Mouse (Mus musculus) hindbrain, embryonic 10.5 days (tissue): ENCODE data around the gene Uevld. TPM values are rescaled to one million over a fixed set of nuclear protein-coding genes. Genes with fewer than 3 reads are reported as not detected.

Experiments used
- DNase-seq: peaks from one replicate; pipeline ENCODE4 v3.0.0-alpha.2; 2017; ENCODE audit warnings: low spot score
- H3K27ac ChIP-seq: fragments of 300-500 bp; sonication (generic); 2 replicates; pipeline ENCODE4 v1.5.1; 2016; ENCODE audit warnings: mild to moderate bottlenecking, moderate library complexity
- H3K27me3 ChIP-seq: fragments of 300-500 bp; sonication (generic); 2 replicates; pipeline ENCODE4 v1.6.1; 2016; ENCODE audit warnings: mild to moderate bottlenecking; ENCODE audit not compliant: poor library complexity, insufficient read depth, severe bottlenecking
- H3K36me3 ChIP-seq: fragments of 300-500 bp; sonication (generic); 2 replicates; pipeline ENCODE4 v1.6.1; 2016; ENCODE audit warnings: mild to moderate bottlenecking, moderate library complexity
- H3K4me1 ChIP-seq: fragments of 300-500 bp; sonication (generic); replicated peaks from 2 replicates; pipeline ENCODE4 v1.6.1; 2016; ENCODE audit warnings: mild to moderate bottlenecking
- H3K4me3 ChIP-seq: fragments of 300-500 bp; sonication (generic); 2 replicates; pipeline ENCODE4 v1.5.1; 2016; ENCODE audit warnings: mild to moderate bottlenecking, moderate library complexity
- H3K9me3 ChIP-seq: fragments of 300-500 bp; sonication (generic); 2 replicates; pipeline ENCODE4 v1.6.1; 2016; ENCODE audit warnings: mild to moderate bottlenecking, moderate library complexity
- WGBS: fragments of 180-500 bp; shearing (Covaris S2); methylation state at CpG from one replicate; pipeline ENCODE4 v1.1.7; 2016; 5-methylcytosine and 5-hydroxymethylcytosine counted together
- polyA plus RNA-seq: library from polyadenylated mRNA; unstranded; fragments of >200 nt; fragmentation: Nextera tagmentation; extraction: Ambion mirVana; gene quantifications from 2 replicates; pipeline ENCODE4 v1.2.1, GENCODE M21; 2016

Gene Uevld
- 9.9 and 12.3 TPM in 2 replicates for polyA plus RNA-seq

- peak; percentile 96 for DNase-seq
- Histone ChIP-seq H3K36me3 (peaks cover 24% of the 10 kb centered on the region), H3K4me3 (peak within 1 kb of the TSS; percentile 85), H3K27ac (peak within 1 kb of the TSS; percentile 92), H3K9me3 (no peaks in the 10 kb centered on the region), H3K4me1 (peaks cover 21% of the 10 kb centered on the region), H3K27me3 (peaks cover 21% of the 10 kb centered on the region; the same call in 1 of the 2 replicates)
- 2% methylated on average over 51 of the region's 51 CpGs for WGBS
Measured at GRCm38 (mm10) chr7:46957831-46958691, at the start of gene Uevld. Gene Uevld, minus strand, starts transcription at chr7:46958527.

- Histone ChIP-seq H3K4me3 (peak overlapping the region; percentile 75), H3K4me1 (peaks cover 42% of the 10 kb centered on the region), H3K9me3 (no peaks in the 10 kb centered on the region), H3K27me3 (no peaks in the 10 kb centered on the region), H3K36me3 (no peaks in the 10 kb centered on the region), H3K27ac (peak overlapping the region; percentile 90)
- whole genome bisulfite sequencing: under 1% methylated on average over 25 of the region's 25 CpGs
- no peak for DNase-seq
Measured at GRCm38 (mm10) chr7:47007818-47008167, 49.5 kb upstream of the Uevld start.

GRCm38 (mm10) chr7:47007109-47007780 lies 48.9 kb upstream of the Uevld start:
- Histone ChIP-seq H3K27me3 (no peaks in the 10 kb centered on the region), H3K27ac (peak overlapping the region; percentile 90), H3K4me1 (peaks cover 44% of the 10 kb centered on the region), H3K4me3 (peak overlapping the region; percentile 75), H3K36me3 (no peaks in the 10 kb centered on the region), H3K9me3 (no peaks in the 10 kb centered on the region)
- 25% methylated on average over 21 of the region's 21 CpGs for WGBS
- DNase-seq: no peak

- peaks cover 39% of the 10 kb centered on the region for H3K4me1 ChIP-seq
- no peak overlapping the region for H3K4me3 ChIP-seq
- H3K27ac ChIP-seq: no peak overlapping the region
- no peaks in the 10 kb centered on the region for H3K9me3 ChIP-seq
- 46% methylated on average over 3 of the region's 3 CpGs for WGBS
- DNase-seq: no peak
- no peaks in the 10 kb centered on the region for H3K27me3 ChIP-seq
- H3K36me3 ChIP-seq: peaks cover 9% of the 10 kb centered on the region
Measured at GRCm38 (mm10) chr7:47003411-47004115, 45.2 kb upstream of the Uevld start.

- no peak for DNase-seq
- no peak overlapping the region for H3K27ac ChIP-seq
- 65% methylated on average over 4 of the region's 4 CpGs for WGBS
- H3K4me1 ChIP-seq: peaks cover 33% of the 10 kb centered on the region
- H3K27me3 ChIP-seq: no peaks in the 10 kb centered on the region
- peaks cover 26% of the 10 kb centered on the region for H3K36me3 ChIP-seq
- H3K9me3 ChIP-seq: no peaks in the 10 kb centered on the region
- H3K4me3 ChIP-seq: no peak overlapping the region
Measured at GRCm38 (mm10) chr7:47001900-47002275, 43.6 kb upstream of the Uevld start.

- H3K4me3 ChIP-seq: no peak overlapping the region
- peaks cover 29% of the 10 kb centered on the region for H3K4me1 ChIP-seq
- 88% methylated on average over 5 of the region's 5 CpGs for WGBS
- peaks cover 31% of the 10 kb centered on the region for H3K36me3 ChIP-seq
- H3K27ac ChIP-seq: no peak overlapping the region
- DNase-seq: no peak
- H3K9me3 ChIP-seq: no peaks in the 10 kb centered on the region
- no peaks in the 10 kb centered on the region for H3K27me3 ChIP-seq
Measured at GRCm38 (mm10) chr7:47001125-47001899, 43.0 kb upstream of the Uevld start.

- 77% methylated on average over 3 of the region's 3 CpGs for WGBS
- H3K27ac ChIP-seq: no peak overlapping the region
- no peaks in the 10 kb centered on the region for H3K27me3 ChIP-seq
- H3K4me3 ChIP-seq: no peak overlapping the region
- peaks cover 38% of the 10 kb centered on the region for H3K36me3 ChIP-seq
- peaks cover 28% of the 10 kb centered on the region for H3K4me1 ChIP-seq
- H3K9me3 ChIP-seq: no peaks in the 10 kb centered on the region
- no peak for DNase-seq
Measured at GRCm38 (mm10) chr7:47000644-47000983, 42.3 kb upstream of the Uevld start.

GRCm38 (mm10) chr7:46999983-47000643 lies 41.8 kb upstream of the Uevld start:
- 87% methylated on average over 8 of the region's 8 CpGs for WGBS
- no peak overlapping the region for H3K4me3 ChIP-seq

GRCm38 (mm10) chr7:46998942-46999341 lies 40.6 kb upstream of the Uevld start:
- H3K4me3 ChIP-seq: no peak overlapping the region
- no peaks in the 10 kb centered on the region for H3K27me3 ChIP-seq
- no peak for DNase-seq
- H3K36me3 ChIP-seq: peaks cover 55% of the 10 kb centered on the region
- peaks cover 25% of the 10 kb centered on the region for H3K4me1 ChIP-seq
- no peak overlapping the region for H3K27ac ChIP-seq
- 92% methylated on average over 2 of the region's 2 CpGs for WGBS
- no peaks in the 10 kb centered on the region for H3K9me3 ChIP-seq

More at GRCm38 (mm10) chr7:46999983-47000643, 41.8 kb upstream of the Uevld start:
- Histone ChIP-seq H3K9me3 (no peaks in the 10 kb centered on the region), H3K4me1 (peaks cover 25% of the 10 kb centered on the region), H3K27me3 (no peaks in the 10 kb centered on the region), H3K27ac (no peak overlapping the region), H3K36me3 (peaks cover 43% of the 10 kb centered on the region)
- DNase-seq: no peak

- H3K27me3 ChIP-seq: no peaks in the 10 kb centered on the region
- H3K27ac ChIP-seq: no peak overlapping the region
- 91% methylated on average over 21 of the region's 21 CpGs for WGBS
- no peaks in the 10 kb centered on the region for H3K9me3 ChIP-seq
- peaks cover 66% of the 10 kb centered on the region for H3K36me3 ChIP-seq
- no peak for DNase-seq
- no peak overlapping the region for H3K4me3 ChIP-seq
- H3K4me1 ChIP-seq: peaks cover 14% of the 10 kb centered on the region
Measured at GRCm38 (mm10) chr7:46997644-46998395, 39.5 kb upstream of the Uevld start.

- Histone ChIP-seq H3K4me1 (peaks cover 6% of the 10 kb centered on the region), H3K9me3 (no peaks in the 10 kb centered on the region), H3K27me3 (no peaks in the 10 kb centered on the region), H3K4me3 (no peak overlapping the region), H3K27ac (no peak overlapping the region), H3K36me3 (peaks cover 74% of the 10 kb centered on the region)
- no peak for DNase-seq
- WGBS: 94% methylated on average over 4 of the region's 4 CpGs
Measured at GRCm38 (mm10) chr7:46997008-46997407, 38.7 kb upstream of the Uevld start.
